Mouse (Mus musculus) CH12.LX (cell line): ENCODE data around the gene Tmem181a. TPM values are rescaled to one million over a fixed set of nuclear protein-coding genes. Genes with fewer than 3 reads are reported as not detected.
"Not testable (repeated sequence)": the region's sequence is repeated elsewhere in the genome, so short reads cannot be mapped to it uniquely, and the experiment has no call there.

Experiments
- DNase-seq: peaks from one replicate; pipeline ENCODE4 v3.0.0-alpha.2; 2013; ENCODE audit errors: extremely low read depth
- H3K27ac ChIP-seq: 2 replicates; pipeline ENCODE4 v1.5.1; 2012; ENCODE audit warnings: low read depth, mild to moderate bottlenecking, control low read depth, moderate library complexity; ENCODE audit not compliant: insufficient read depth
- H3K27me3 ChIP-seq: replicated peaks from 2 replicates; pipeline ENCODE3; 2012; ENCODE audit warnings: inconsistent platforms
- H3K36me3 ChIP-seq, 2 experiments: replicated peaks in 1 of 2; 2 replicates each; pipeline versions ENCODE3 to v1.6.1; 2012; ENCODE audit warnings: inconsistent platforms in 1 of 2, low read length in 1 of 2, mild to moderate bottlenecking in 1 of 2, mixed read lengths in 1 of 2, moderate library complexity in 1 of 2; ENCODE audit not compliant: control insufficient read depth in 1 of 2, insufficient read depth in 1 of 2
- H3K4me1 ChIP-seq, 2 experiments: 2 replicates each; pipeline ENCODE4 v1.6.1; 2012; ENCODE audit warnings: inconsistent platforms in 1 of 2, moderate library complexity in 1 of 2; ENCODE audit not compliant: insufficient read depth in 2 of 2, control insufficient read depth in 1 of 2
- H3K4me2 ChIP-seq: 2 replicates; pipeline ENCODE4 v1.6.1; 2012; ENCODE audit warnings: low read depth, mild to moderate bottlenecking, control low read depth; ENCODE audit not compliant: poor library complexity, insufficient read depth, severe bottlenecking
- H3K4me3 ChIP-seq, 3 experiments: fragments of 150-350 bp in 1 of 3; sonication (generic) in 1 of 3; replicated peaks in 1 of 3; 2 replicates each; pipeline versions ENCODE3 to v1.5.1; 2011 to 2012; ENCODE audit warnings: low read depth in 2 of 3, low read length in 2 of 3, mild to moderate bottlenecking in 2 of 3, moderate library complexity in 2 of 3, control low read depth in 1 of 3, improper control_type of control experiment in 1 of 3, inconsistent platforms in 1 of 3, mixed read lengths in 1 of 3; ENCODE audit not compliant: poor library complexity in 1 of 3
- H3K79me2 ChIP-seq: replicated peaks from 2 replicates; pipeline ENCODE4 v1.6.1; 2012; ENCODE audit warnings: mild to moderate bottlenecking, moderate library complexity; ENCODE audit not compliant: control insufficient read depth, poor library complexity, insufficient read depth, severe bottlenecking; ENCODE audit errors: extremely low read depth
- H3K9ac ChIP-seq: 2 replicates; pipeline ENCODE4 v1.6.1; 2012; ENCODE audit warnings: low read depth, mild to moderate bottlenecking, control low read depth, moderate library complexity; ENCODE audit not compliant: insufficient read depth
- H3K9me3 ChIP-seq: replicated peaks from 2 replicates; pipeline ENCODE3; 2012; ENCODE audit warnings: low read length, inconsistent platforms, mixed read lengths
- dilution Hi-C: fragments of 300-500 bp; cut with MboI; formaldehyde crosslinking; loops from 2 replicates; pipeline ENCODE4 v1.14.3; 2020; ENCODE audit warnings: low sequenced_read_pairs; ENCODE audit not compliant: extremely low pct_unique_long_range_greater_than_20kb, extremely low pct_ligation_motif_present
- in situ Hi-C: fragments of 300-500 bp; cut with MboI; formaldehyde crosslinking; loops from 3 replicates; pipeline ENCODE4 v1.14.3; 2019; ENCODE audit warnings: low sequenced_read_pairs, low pct_ligation_motif_present, low pct_unique_long_range_greater_than_20kb, mixed read lengths
- polyA plus RNA-seq: library from polyadenylated mRNA; unstranded; fragments of >175 nt; gene quantifications from 2 replicates; pipeline ENCODE4 v1.2.1, GENCODE M21; 2012; ENCODE audit warnings: low read depth; ENCODE audit not compliant: insufficient read length
- total RNA-seq, 2 experiments: library from RNA; depleted of rRNA; stranded (reverse); fragments of 300-350 nt in 1 of 2; fragments of >200 nt in 1 of 2; gene quantifications; 2 replicates each; pipeline ENCODE4 v1.2.3; 2012 to 2014

Gene Tmem181a
- total and polyA plus RNA-seq, 3 experiments = 2.6 to 7.3 (median 5.0) TPM

DNA sequence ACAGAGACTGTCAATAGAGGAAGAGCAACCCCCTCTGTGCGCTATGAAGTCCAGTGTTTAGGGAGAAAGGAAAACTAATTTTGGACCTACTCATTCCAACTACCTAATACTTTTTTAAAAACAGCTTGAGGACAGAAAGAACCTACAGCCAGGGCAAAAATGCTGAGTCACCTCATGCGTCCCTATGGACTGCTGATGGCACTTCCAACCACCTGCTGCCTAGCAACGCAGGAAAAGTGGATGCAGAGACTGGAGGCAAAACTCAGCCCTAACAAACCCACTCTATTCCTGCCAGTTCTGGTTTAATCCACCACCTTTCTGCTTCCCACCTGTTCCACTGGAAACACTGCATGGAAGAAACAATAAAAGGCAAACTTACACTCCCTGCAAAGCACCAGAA lies 56.1 kb downstream of the Tmem181a start:
- H3K36me3 ChIP-seq, H3K27ac ChIP-seq, H3K27me3 ChIP-seq, dilution Hi-C loops, H3K9ac ChIP-seq, H3K79me2 ChIP-seq, in situ Hi-C loops, H3K9me3 ChIP-seq, H3K4me3 ChIP-seq, H3K4me2 ChIP-seq, DNase-seq: not testable (repeated sequence)
- H3K4me1 ChIP-seq = peaks cover 2 to 11% of the 10 kb centered on the region in 2 experiments

DNA sequence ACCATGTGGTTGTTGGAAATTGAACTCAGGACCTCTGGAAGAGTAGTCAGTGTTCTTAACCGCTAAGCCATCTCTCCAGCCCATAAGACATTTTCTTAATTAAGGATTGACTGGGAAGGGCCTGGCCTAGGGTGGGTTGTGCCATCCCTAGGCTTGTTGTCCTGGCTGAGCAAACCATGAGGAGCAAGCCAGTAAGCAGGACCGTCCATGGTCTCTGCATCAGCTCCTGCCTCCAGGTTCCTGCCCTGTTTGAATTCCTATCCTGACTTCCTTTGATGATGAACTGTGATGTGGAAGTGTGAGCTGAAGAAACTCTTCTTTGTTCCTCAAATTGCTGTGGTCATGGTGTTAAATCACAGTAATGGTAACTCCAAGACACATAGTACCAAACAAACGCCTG lies 57.8 kb downstream of the Tmem181a start:
- H3K27ac ChIP-seq, dilution Hi-C loops, H3K27me3 ChIP-seq, H3K4me2 ChIP-seq, in situ Hi-C loops, H3K9ac ChIP-seq, H3K79me2 ChIP-seq, H3K36me3 ChIP-seq, H3K4me3 ChIP-seq, H3K9me3 ChIP-seq, DNase-seq: not testable (repeated sequence)
- peaks cover 4 to 14% of the 10 kb centered on the region in 2 experiments for H3K4me1 ChIP-seq

DNA sequence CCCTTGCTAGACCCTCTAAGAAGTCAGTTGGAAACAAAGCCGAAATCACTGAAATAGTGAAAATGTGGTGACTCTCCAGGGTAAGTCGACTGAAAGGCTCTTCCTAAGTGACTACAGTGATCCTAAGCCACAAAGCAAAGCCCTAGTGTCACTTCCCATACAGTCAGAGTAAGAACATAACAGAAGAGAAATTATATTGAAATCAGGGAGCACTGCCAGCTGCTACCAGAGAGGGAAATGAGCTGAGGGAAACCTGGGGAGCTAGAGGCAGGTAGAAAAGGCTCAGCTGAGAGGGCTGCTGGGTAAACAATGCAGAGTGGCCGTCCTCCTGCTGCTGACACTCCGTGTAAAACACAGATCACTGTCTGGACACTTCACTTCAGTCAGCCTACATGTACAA lies 59.0 kb downstream of the Tmem181a start:
- dilution Hi-C loops, DNase-seq, in situ Hi-C loops, H3K9ac ChIP-seq, H3K4me3 ChIP-seq, H3K27ac ChIP-seq, H3K4me2 ChIP-seq, H3K79me2 ChIP-seq, H3K27me3 ChIP-seq, H3K9me3 ChIP-seq, H3K36me3 ChIP-seq: not testable (repeated sequence)
- peaks cover 4 to 14% of the 10 kb centered on the region in 2 experiments for H3K4me1 ChIP-seq

DNA sequence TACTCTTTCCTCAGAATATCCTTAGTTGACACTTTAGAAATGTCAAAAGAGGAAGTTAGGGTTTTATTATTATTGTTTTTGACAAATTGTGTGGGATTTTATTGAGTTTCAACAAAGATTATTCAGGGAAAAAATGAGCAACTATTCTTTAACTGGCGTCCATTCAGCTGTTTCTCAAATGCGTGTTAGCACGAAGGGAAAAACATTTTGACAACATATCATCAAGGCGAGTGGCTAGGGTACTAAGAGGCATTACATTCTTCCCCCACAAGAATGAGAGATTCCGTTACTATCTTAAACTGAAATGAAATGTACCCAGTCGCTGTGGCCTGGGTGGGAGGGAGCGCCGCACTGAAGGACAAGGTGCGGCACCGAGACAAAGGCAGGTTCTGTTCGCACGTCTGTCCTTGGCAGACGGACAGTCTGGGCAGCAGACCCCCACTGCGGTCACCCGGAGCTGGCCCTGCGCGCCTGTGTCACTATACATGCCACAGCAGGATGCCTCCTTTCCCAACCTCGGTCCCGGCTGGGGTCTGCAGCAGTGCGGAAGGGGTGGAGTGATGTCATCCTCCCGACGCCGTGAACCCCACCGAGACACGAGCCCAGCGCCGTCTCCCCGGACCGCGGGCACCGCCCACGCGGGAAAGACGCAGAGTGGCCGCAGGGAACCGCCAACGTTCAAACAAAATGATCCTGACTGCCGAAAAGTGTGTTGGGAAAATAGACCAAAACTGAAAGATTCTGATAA lies 59.9 kb downstream of the Tmem181a start:
- H3K9me3 ChIP-seq, H3K27ac ChIP-seq, DNase-seq, H3K27me3 ChIP-seq, dilution Hi-C loops, in situ Hi-C loops, H3K36me3 ChIP-seq, H3K79me2 ChIP-seq: not testable (repeated sequence)
- H3K4me1 ChIP-seq = peaks cover 4 to 12% of the 10 kb centered on the region in 2 experiments
- H3K9ac ChIP-seq = peak overlapping the region; percentile 71
- H3K4me3 ChIP-seq = peak overlapping the region; percentile 35 to 90 (median 46)
- H3K4me2 ChIP-seq = peak overlapping the region; percentile 36
